In the genomic region with DNA sequence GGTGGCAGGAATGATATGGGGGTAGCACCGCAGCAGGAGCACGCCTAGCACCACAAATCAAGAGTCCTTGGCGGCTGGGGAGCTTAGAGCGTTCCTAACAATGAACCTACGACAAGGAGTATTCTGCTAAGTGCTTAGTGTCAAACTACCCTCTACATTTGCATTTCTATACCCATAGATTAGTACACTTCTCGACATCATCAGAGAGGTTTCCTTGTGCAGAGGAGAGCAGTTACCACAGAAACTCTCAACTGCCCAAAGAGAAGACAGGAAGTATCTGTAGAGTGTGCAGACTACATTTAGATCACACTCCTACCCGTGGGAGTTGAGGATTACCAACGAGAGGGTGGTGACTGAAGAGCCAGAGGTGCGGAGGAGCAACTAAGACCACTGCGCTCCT, we compare ENCODE assay signal across 22 mouse cellular contexts. TPM values are rescaled to one million over a fixed set of nuclear protein-coding genes. Genes with fewer than 3 reads are reported as not detected.
DNase-seq lines count a peak whose midpoint lies in the region; ATAC-seq and TF ChIP-seq lines count a peak whose summit lies in the region.
"Had no signal": no experiment of that assay in that cellular context is flagged by ENCODE, and none has a peak within 500 bp of the region (broad histone marks: within the 10 kb centered on the region; RNA-seq: fewer than 3 reads in every experiment).

No protein-coding gene starts in this region.

- no peak overlapping the region for H3K4me3 ChIP-seq in intestine, postnatal 0 days (ENCODE audit: low read depth, low read length)
- no peak overlapping the region for H3K4me3 ChIP-seq in intestine, embryonic 15.5 days (replicated peaks)
- no peak overlapping the region for H3K4me3 ChIP-seq in kidney, adult 2 months (ENCODE audit: insufficient read depth, low read depth, low read length)
- H3K4me3 ChIP-seq: embryonic facial prominence, embryonic 10.5 days; embryonic facial prominence, embryonic 12.5 days; forebrain, embryonic 13.5 days; forebrain, embryonic 15.5 days had no signal

- H3K9me3 ChIP-seq in intestine, postnatal 0 days (ENCODE audit: control insufficient read depth), result no peaks in the 10 kb centered on the region
- no peaks in the 10 kb centered on the region for H3K9me3 ChIP-seq in intestine, embryonic 15.5 days
- H3K9me3 ChIP-seq: embryonic facial prominence, embryonic 10.5 days; embryonic facial prominence, embryonic 12.5 days; forebrain, embryonic 13.5 days; forebrain, embryonic 15.5 days; G1E had no signal

- no peak overlapping the region for H3K9ac ChIP-seq in intestine, postnatal 0 days (ENCODE audit: low read depth, low read length)
- H3K9ac ChIP-seq in intestine, embryonic 15.5 days, result no peak overlapping the region
- H3K9ac ChIP-seq: embryonic facial prominence, embryonic 12.5 days; forebrain, embryonic 13.5 days; forebrain, embryonic 15.5 days; forebrain, postnatal 0 days had no signal

- 0 out of 2 replicates have a peak overlapping the region, but pooled peaks have one; percentile 15 for H3K27ac ChIP-seq in intestine, postnatal 0 days (ENCODE audit: low read depth, low read length)
- no peak overlapping the region for H3K27ac ChIP-seq in intestine, embryonic 15.5 days
- H3K27ac ChIP-seq in kidney, adult 2 months (ENCODE audit: insufficient read depth, low read depth, low read length), result no peak overlapping the region
- H3K27ac ChIP-seq: embryonic facial prominence, embryonic 10.5 days; embryonic facial prominence, embryonic 12.5 days; forebrain, embryonic 13.5 days; forebrain, embryonic 15.5 days had no signal

- no peaks in the 10 kb centered on the region for H3K27me3 ChIP-seq in intestine, postnatal 0 days (replicated peaks; ENCODE audit: control insufficient read depth, insufficient read depth, low read length)
- no peaks in the 10 kb centered on the region for H3K27me3 ChIP-seq in intestine, embryonic 15.5 days (replicated peaks)
- H3K27me3 ChIP-seq in kidney, adult 2 months (replicated peaks; ENCODE audit: control insufficient read depth, insufficient read depth, low read length), result no peaks in the 10 kb centered on the region
- H3K27me3 ChIP-seq: embryonic facial prominence, embryonic 12.5 days; forebrain, embryonic 13.5 days; forebrain, embryonic 15.5 days; Patski had no signal

- 93% methylated on average over 10 of the region's 10 CpGs for WGBS in intestine, postnatal 0 days
- WGBS in intestine, embryonic 15.5 days, result 83% methylated on average over 10 of the region's 10 CpGs
- 82% methylated on average over 10 of the region's 10 CpGs for WGBS in kidney, adult 2 months

- ATAC-seq in intestine, postnatal 0 days, result no peak
- ATAC-seq in intestine, embryonic 15.5 days, result no peak
- ATAC-seq: activated CD4-positive, CD25-positive, alpha-beta regulatory T cell, adult 4 months; forebrain, embryonic 13.5 days; forebrain, embryonic 15.5 days; forebrain, postnatal 0 days; Patski had no signal

- peak; percentile 53 for DNase-seq in R1 (ENCODE audit: low read depth, low spot score)
- DNase-seq in kidney, adult 2 months, result no peak
- no peak for DNase-seq in right cerebral cortex, postnatal 25 days
- DNase-seq: adrenal gland, adult 8-10 months; adrenal gland, postnatal 14 days; adrenal gland, postnatal 36 days; cerebellum, adult 11-12 months; cerebellum, adult 2 months; cerebellum, adult 9-10 months; cerebellum, postnatal 10 days; cerebellum, postnatal 25 days; forebrain, postnatal 0 days had no signal

- H3K36me3 ChIP-seq in intestine, postnatal 0 days (ENCODE audit: control insufficient read depth, insufficient read depth), result peaks cover 89% of the 10 kb centered on the region
- H3K36me3 ChIP-seq in intestine, embryonic 15.5 days, result peaks cover 35% of the 10 kb centered on the region
- H3K36me3 ChIP-seq in kidney, adult 2 months (ENCODE audit: control insufficient read depth, insufficient read depth, low read length), result peaks cover 11% of the 10 kb centered on the region

- no peaks in the 10 kb centered on the region for H3K4me1 ChIP-seq in intestine, postnatal 0 days (replicated peaks; ENCODE audit: control insufficient read depth, insufficient read depth, low read length)
- no peaks in the 10 kb centered on the region for H3K4me1 ChIP-seq in intestine, embryonic 15.5 days (replicated peaks)
- H3K4me1 ChIP-seq in kidney, adult 2 months (ENCODE audit: control insufficient read depth, insufficient read depth, low read length), result no peaks in the 10 kb centered on the region
- H3K4me1 ChIP-seq: embryonic facial prominence, embryonic 10.5 days; embryonic facial prominence, embryonic 12.5 days; forebrain, embryonic 13.5 days; forebrain, embryonic 15.5 days had no signal

- no peak for TF ChIP-seq CTCF in intestine, postnatal 0 days (IDR thresholded peaks at IDR 0.05; ENCODE audit: low read depth)
- TF ChIP-seq CTCF in kidney, adult 2 months (conservative IDR thresholded peaks at IDR 0.05; ENCODE audit: insufficient read depth, insufficient read length, low read depth, low read length), result no peak

- TF ChIP-seq POLR2A in kidney, adult 2 months (IDR thresholded peaks at IDR 0.05; ENCODE audit: low read depth, low read length), result no peak

- no peak overlapping the region for H3K4me2 ChIP-seq in intestine, postnatal 0 days (replicated peaks; ENCODE audit: low read depth)
- H3K4me2 ChIP-seq in intestine, embryonic 15.5 days (replicated peaks), result no peak overlapping the region
- H3K4me2 ChIP-seq: embryonic facial prominence, embryonic 12.5 days; forebrain, embryonic 13.5 days; forebrain, embryonic 15.5 days had no signal

RNA-seq across cellular contexts. Expression of a gene that starts 15.5 kb away (rescaled TPM):
- 60.7 and 63.1 TPM in 2 replicates for polyA plus RNA-seq in intestine, postnatal 0 days (2015; fragmentation: Nextera tagmentation; extraction: Ambion mirVana)
- polyA plus RNA-seq in intestine, embryonic 15.5 days (2015; fragmentation: Nextera tagmentation; extraction: Ambion mirVana), result 50.5 and 51.6 TPM in 2 replicates
- polyA plus RNA-seq in kidney, adult 2 months (2012; rRNA removed), result 106 and 112 TPM in 2 replicates

RNA-seq across cellular contexts. Expression of a gene that starts 44.4 kb away (rescaled TPM):
- polyA plus RNA-seq in intestine, postnatal 0 days (2015; fragmentation: Nextera tagmentation; extraction: Ambion mirVana), result 0.10 and 0.12 TPM in 2 replicates
- not detected in 2 replicates for polyA plus RNA-seq in intestine, embryonic 15.5 days (2015; fragmentation: Nextera tagmentation; extraction: Ambion mirVana)
- 1.1 and 1.3 TPM in 2 replicates for polyA plus RNA-seq in kidney, adult 2 months (2012; rRNA removed)
- polyA plus RNA-seq: activated CD4-positive, CD25-positive, alpha-beta regulatory T cell, adult 4 months; embryonic facial prominence, embryonic 10.5 days; forebrain, embryonic 11.5 days; forebrain, embryonic 13.5 days; G1E; Patski had no signal
